Comparison of ENCODE assay signal across 10 mouse cellular contexts in genomic region chr17:84566773-84567555, GRCm38 (mm10). TPM values are rescaled to one million over a fixed set of nuclear protein-coding genes. Genes with fewer than 3 reads are reported as not detected.
DNase-seq lines count a peak whose midpoint lies in the region; ATAC-seq and TF ChIP-seq lines count a peak whose summit lies in the region.
"Had no signal": no experiment of that assay in that cellular context is flagged by ENCODE, and none has a peak within 500 bp of the region (broad histone marks: within the 10 kb centered on the region; RNA-seq: fewer than 3 reads in every experiment).

No protein-coding gene starts in this region.

- H3K36me3 ChIP-seq in heart, embryonic 15.5 days: no peaks in the 10 kb centered on the region
- H3K36me3 ChIP-seq in hindbrain, embryonic 11.5 days (ENCODE audit: control insufficient read depth, insufficient read depth, low read length): no peaks in the 10 kb centered on the region
- no peaks in the 10 kb centered on the region for H3K36me3 ChIP-seq in midbrain, embryonic 15.5 days (replicated peaks)

- TF ChIP-seq CTCF in brain, embryonic 14.5 days (IDR thresholded peaks at IDR 0.05; ENCODE audit: borderline replicate concordance, extremely low read depth, insufficient read depth, insufficient read length): no peak

- no peak overlapping the region for H3K27ac ChIP-seq in heart, embryonic 15.5 days
- H3K27ac ChIP-seq in hindbrain, embryonic 11.5 days (ENCODE audit: low read depth, low read length): no peak overlapping the region
- no peak overlapping the region for H3K27ac ChIP-seq in midbrain, embryonic 15.5 days
- H3K27ac ChIP-seq: macrophage had no signal

- no peaks in the 10 kb centered on the region for H3K4me1 ChIP-seq in heart, embryonic 15.5 days (replicated peaks)
- no peaks in the 10 kb centered on the region for H3K4me1 ChIP-seq in hindbrain, embryonic 11.5 days (replicated peaks; ENCODE audit: control insufficient read depth, insufficient read depth, low read length)
- no peaks in the 10 kb centered on the region for H3K4me1 ChIP-seq in midbrain, embryonic 15.5 days

- H3K9me3 ChIP-seq in heart, embryonic 15.5 days (replicated peaks): no peaks in the 10 kb centered on the region
- no peaks in the 10 kb centered on the region for H3K9me3 ChIP-seq in hindbrain, embryonic 11.5 days (ENCODE audit: control insufficient read depth, low read length)
- no peaks in the 10 kb centered on the region for H3K9me3 ChIP-seq in midbrain, embryonic 15.5 days

- no peak overlapping the region for H3K9ac ChIP-seq in heart, embryonic 15.5 days
- H3K9ac ChIP-seq in hindbrain, embryonic 11.5 days (ENCODE audit: low read depth, low read length): no peak overlapping the region
- H3K9ac ChIP-seq in midbrain, embryonic 15.5 days: no peak overlapping the region

- no peak for DNase-seq in heart, adult 8-10 months (ENCODE audit: low spot score)
- peak; percentile 41 for DNase-seq in brain, embryonic 14.5 days (ENCODE audit: low read depth)
- peak; percentile 45 for DNase-seq in hindbrain, embryonic 11.5 days (ENCODE audit: low spot score)
- no peak for DNase-seq in adrenal gland, adult 2 months
- DNase-seq in urinary bladder, adult 18-20 months (ENCODE audit: low spot score in 2 of 2): no peak
- DNase-seq: heart, postnatal 14 days had no signal

- WGBS in heart, embryonic 15.5 days: 63% methylated on average over 27 of the region's 27 CpGs
- WGBS in hindbrain, embryonic 11.5 days: 49% methylated on average over 27 of the region's 27 CpGs
- 49% methylated on average over 27 of the region's 27 CpGs for WGBS in midbrain, embryonic 15.5 days

- H3K27me3 ChIP-seq in heart, embryonic 15.5 days: no peaks in the 10 kb centered on the region
- H3K27me3 ChIP-seq in hindbrain, embryonic 11.5 days (ENCODE audit: control insufficient read depth, insufficient read depth, low read length): no peaks in the 10 kb centered on the region
- H3K27me3 ChIP-seq in midbrain, embryonic 15.5 days (replicated peaks): no peaks in the 10 kb centered on the region

- TF ChIP-seq POLR2A in brain, embryonic 14.5 days (IDR thresholded peaks at IDR 0.05; ENCODE audit: borderline replicate concordance, extremely low read depth, insufficient read depth, insufficient read length, poor library complexity, severe bottlenecking): no peak

- no peak overlapping the region for H3K4me3 ChIP-seq in heart, embryonic 15.5 days
- no peak overlapping the region for H3K4me3 ChIP-seq in hindbrain, embryonic 11.5 days (ENCODE audit: low read depth, low read length)
- H3K4me3 ChIP-seq in midbrain, embryonic 15.5 days: no peak overlapping the region

- 0 out of 2 replicates have a peak, but pooled peaks have one; percentile 39 for ATAC-seq in heart, embryonic 15.5 days (replicated peaks; ENCODE audit: insufficient number of reproducible peaks, insufficient read depth, low FRiP score, low read depth)
- peak; percentile 86 for ATAC-seq in hindbrain, embryonic 11.5 days (ENCODE audit: low FRiP score)
- no peak for ATAC-seq in midbrain, embryonic 15.5 days (replicated peaks)
- no peak for ATAC-seq in activated CD4-positive, CD25-positive, alpha-beta regulatory T cell, adult 4 months

- H3K4me2 ChIP-seq in heart, embryonic 15.5 days: no peak overlapping the region
- H3K4me2 ChIP-seq in hindbrain, embryonic 11.5 days (replicated peaks; ENCODE audit: low read depth, low read length): no peak overlapping the region
- peak overlapping the region; percentile 27; the same call in 1 of the 2 replicates for H3K4me2 ChIP-seq in midbrain, embryonic 15.5 days

RNA-seq across cellular contexts. Expression of gene Plekhh2, which starts 55.3 kb away (rescaled TPM):
- 1.8 and 2.8 TPM in 2 replicates for polyA plus RNA-seq in heart, embryonic 15.5 days (2015; fragmentation: Nextera tagmentation; extraction: Ambion mirVana)
- total RNA-seq in heart, adult 8-10 months (2022): 1 to 10 TPM; 1.3 to 2.4 (median 2.1) TPM
- 3.8 and 4.9 TPM in 2 replicates for polyA plus RNA-seq in brain, embryonic 14.5 days (2012; rRNA removed)
- 2.3 and 3.4 TPM in 2 replicates for polyA plus RNA-seq in hindbrain, embryonic 11.5 days (2014; fragmentation: Nextera tagmentation; extraction: Ambion mirVana)
- 2.2 and 2.6 TPM in 2 replicates for polyA plus RNA-seq in midbrain, embryonic 15.5 days (2015; fragmentation: Nextera tagmentation; extraction: Ambion mirVana)
- polyA plus RNA-seq in activated CD4-positive, CD25-positive, alpha-beta regulatory T cell, adult 4 months (2017; shearing (Covaris generic)): under 1 TPM in 1 of 2 experiments, not detected in 1; 0.22 TPM
- 1 to 10 TPM; 3.0 to 4.4 TPM for total RNA-seq in adrenal gland, adult 2 months (2021)
- 0.98 and 1.0 TPM in 2 replicates for polyA plus RNA-seq in adrenal gland, adult 2 months (2012; rRNA removed)

RNA-seq across cellular contexts. Expression of gene Dync2li1, which starts 59.3 kb away (rescaled TPM):
- polyA plus RNA-seq in heart, embryonic 15.5 days (2015; fragmentation: Nextera tagmentation; extraction: Ambion mirVana): 12.3 and 13.5 TPM in 2 replicates
- 1 to 10 TPM; 2.5 to 4.9 (median 3.2) TPM for total RNA-seq in heart, adult 8-10 months (2022)
- 18.0 and 23.0 TPM in 2 replicates for polyA plus RNA-seq in brain, embryonic 14.5 days (2012; rRNA removed)
- polyA plus RNA-seq in hindbrain, embryonic 11.5 days (2014; fragmentation: Nextera tagmentation; extraction: Ambion mirVana): 36.0 and 38.2 TPM in 2 replicates
- 33.5 and 35.4 TPM in 2 replicates for polyA plus RNA-seq in midbrain, embryonic 15.5 days (2015; fragmentation: Nextera tagmentation; extraction: Ambion mirVana)
- polyA plus RNA-seq in activated CD4-positive, CD25-positive, alpha-beta regulatory T cell, adult 4 months (2017; shearing (Covaris generic)): under 1 TPM; 0.65 to 0.97 TPM
- 10 to 100 TPM; 19.1 to 40.9 TPM for total RNA-seq in adrenal gland, adult 2 months (2021)
- polyA plus RNA-seq in adrenal gland, adult 2 months (2012; rRNA removed): 0.52 and 0.88 TPM in 2 replicates

Comparison
In these comparisons a context has a peak if more than half of its experiments do, and no peak if none do; other contexts are left out.
1. ATAC-seq: peak in heart, embryonic 15.5 days (single experiment) and hindbrain, embryonic 11.5 days (single experiment); none in midbrain, embryonic 15.5 days (single experiment) and activated CD4-positive, CD25-positive, alpha-beta regulatory T cell, adult 4 months (single experiment).
2. DNase-seq: peak in brain, embryonic 14.5 days (single experiment) and hindbrain, embryonic 11.5 days (single experiment); none in heart, adult 8-10 months (single experiment), adrenal gland, adult 2 months (single experiment) and urinary bladder, adult 18-20 months (0 of 2).